Mouse (Mus musculus): ENCODE results near the gene Clec2d. TPM values are rescaled to one million over a fixed set of nuclear protein-coding genes. Genes with fewer than 3 reads are reported as not detected.

Gene Clec2d
- polyA plus RNA-seq, 1 experiment from 2014 or later, result not detected

- WGBS, result 70% methylated on average over 9 of the region's 9 CpGs
- Histone ChIP-seq H3K9ac (no peak overlapping the region), H3K4me2 (replicated peaks) (no peak overlapping the region), H3K27me3 (no peaks in the 10 kb centered on the region), H3K27ac (no peak overlapping the region), H3K4me1 (peaks cover 9% of the 10 kb centered on the region; the same call in 1 of the 2 replicates), H3K9me3 (no peaks in the 10 kb centered on the region), H3K36me3 (no peaks in the 10 kb centered on the region), H3K4me3 (no peak overlapping the region)
- ATAC-seq (ENCODE audit: low FRiP score, low read depth), result no peak
Observed at GRCm38 (mm10) chr6:129232842-129233205, 52.4 kb downstream of the Clec2d start.

DNA sequence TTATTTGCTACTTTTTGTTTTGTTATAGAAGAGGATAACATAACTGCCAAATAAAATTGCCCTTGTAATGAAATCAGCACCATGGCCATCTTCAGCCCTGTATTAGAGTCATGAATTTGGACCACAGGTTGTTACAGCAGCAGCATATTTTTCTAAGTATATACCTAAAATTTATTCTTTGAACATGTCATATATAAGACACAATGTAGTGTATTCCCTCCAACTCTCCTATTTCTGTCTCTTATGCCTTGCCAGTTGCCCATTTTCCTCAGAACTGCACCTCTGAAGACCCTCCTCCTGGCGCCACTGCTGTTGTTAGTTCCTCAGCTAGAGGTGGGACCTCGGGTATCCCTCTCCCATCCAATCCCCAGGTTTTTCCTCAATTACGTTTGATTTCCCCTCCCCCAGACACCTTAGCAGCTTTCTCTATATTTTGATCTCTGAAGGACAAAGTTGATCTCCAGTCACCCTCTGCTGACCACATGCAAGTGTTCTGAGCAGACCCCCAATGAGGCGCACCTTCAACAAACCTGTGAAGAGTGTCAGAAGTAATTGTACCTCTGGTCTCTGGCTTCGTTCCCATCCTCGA is 53.0 kb downstream of the Clec2d start:
- Histone ChIP-seq H3K9ac (no peak overlapping the region), H3K4me1 (peaks cover 9% of the 10 kb centered on the region; the same call in 1 of the 2 replicates), H3K4me3 (no peak overlapping the region), H3K36me3 (no peaks in the 10 kb centered on the region), H3K4me2 (replicated peaks) (no peak overlapping the region), H3K27me3 (no peaks in the 10 kb centered on the region), H3K9me3 (no peaks in the 10 kb centered on the region), H3K27ac (no peak overlapping the region)
- no peak for ATAC-seq (ENCODE audit: low FRiP score, low read depth)
- 80% methylated on average over 6 of the region's 6 CpGs for WGBS

DNA sequence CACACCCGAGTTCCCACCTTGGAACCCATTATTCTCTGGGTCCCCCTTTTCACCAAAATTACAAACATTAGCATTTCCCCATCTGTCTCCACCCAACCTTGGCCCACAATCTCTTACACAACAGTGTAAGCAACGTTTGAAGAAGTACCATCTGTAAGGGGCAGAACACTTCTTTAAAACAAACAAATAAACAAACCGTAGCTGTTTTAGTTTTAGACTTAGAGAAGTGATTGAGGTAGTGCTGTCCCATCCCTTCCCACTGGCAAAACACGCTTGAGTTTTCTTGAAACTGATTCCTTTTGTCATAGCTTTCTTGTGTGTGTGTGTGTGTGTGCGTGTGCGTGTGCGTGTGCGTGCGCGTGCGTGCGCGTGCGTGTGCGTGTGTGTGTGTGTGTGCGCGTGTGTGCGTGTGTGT is 53.5 kb downstream of the Clec2d start:
- ATAC-seq (ENCODE audit: low FRiP score, low read depth), result no peak
- Histone ChIP-seq H3K9me3 (no peaks in the 10 kb centered on the region), H3K36me3 (no peaks in the 10 kb centered on the region), H3K9ac (no peak overlapping the region), H3K4me1 (peaks cover 9% of the 10 kb centered on the region; the same call in 1 of the 2 replicates), H3K27me3 (no peaks in the 10 kb centered on the region), H3K27ac (no peak overlapping the region), H3K4me2 (replicated peaks) (no peak overlapping the region), H3K4me3 (no peak overlapping the region)
- WGBS, result 81% methylated on average over 17 of the region's 18 CpGs

DNA sequence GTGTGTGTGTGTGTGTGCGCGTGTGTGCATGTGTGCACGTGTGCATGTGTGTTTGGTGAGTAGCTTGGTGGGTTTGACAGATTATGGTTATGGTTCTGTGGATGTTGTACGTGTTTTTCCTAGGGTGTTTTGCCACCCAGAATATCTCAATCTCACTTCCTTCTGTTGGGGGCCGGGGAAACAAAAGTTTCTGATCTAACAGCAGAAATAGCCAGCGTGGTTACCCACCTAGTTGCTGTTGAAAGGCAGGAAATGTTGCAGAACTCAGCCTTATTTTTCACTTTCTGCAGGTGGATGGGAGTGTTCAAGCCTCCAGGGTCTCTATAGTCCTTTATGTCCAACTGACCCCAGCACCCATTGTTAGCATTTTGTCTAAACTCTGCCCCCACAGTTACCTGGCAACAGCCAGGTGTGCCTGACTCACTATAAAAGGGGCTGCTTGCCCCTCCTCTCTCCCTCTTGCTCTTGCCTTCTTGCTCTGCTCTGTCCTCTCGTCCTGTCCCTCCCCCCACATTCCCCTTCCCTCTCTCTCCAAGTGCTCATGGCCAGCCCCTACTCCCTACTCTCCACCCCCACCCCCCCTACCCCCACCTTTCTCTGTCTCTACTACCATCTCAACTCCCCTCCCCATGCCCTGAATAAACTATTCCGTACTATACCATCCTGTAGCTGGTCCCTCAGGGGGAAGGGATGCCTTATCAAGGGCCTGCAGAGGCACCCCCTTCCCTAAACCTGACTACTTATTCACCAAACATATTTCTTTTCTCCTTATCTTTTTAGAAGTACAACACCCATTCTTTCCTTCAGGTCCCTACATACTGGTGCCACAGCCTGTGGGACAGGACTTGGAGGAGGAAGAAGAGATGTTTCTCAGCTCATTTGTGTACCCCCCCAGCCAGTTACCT is 54.3 kb downstream of the Clec2d start:
- Histone ChIP-seq H3K27me3 (no peaks in the 10 kb centered on the region), H3K9me3 (no peaks in the 10 kb centered on the region), H3K27ac (no peak overlapping the region), H3K4me2 (replicated peaks) (no peak overlapping the region), H3K4me1 (peaks cover 9% of the 10 kb centered on the region; the same call in 1 of the 2 replicates), H3K9ac (no peak overlapping the region), H3K36me3 (no peaks in the 10 kb centered on the region), H3K4me3 (no peak overlapping the region)
- 71% methylated on average over 8 of the region's 8 CpGs for WGBS
- no peak for ATAC-seq (ENCODE audit: low FRiP score, low read depth)

DNA sequence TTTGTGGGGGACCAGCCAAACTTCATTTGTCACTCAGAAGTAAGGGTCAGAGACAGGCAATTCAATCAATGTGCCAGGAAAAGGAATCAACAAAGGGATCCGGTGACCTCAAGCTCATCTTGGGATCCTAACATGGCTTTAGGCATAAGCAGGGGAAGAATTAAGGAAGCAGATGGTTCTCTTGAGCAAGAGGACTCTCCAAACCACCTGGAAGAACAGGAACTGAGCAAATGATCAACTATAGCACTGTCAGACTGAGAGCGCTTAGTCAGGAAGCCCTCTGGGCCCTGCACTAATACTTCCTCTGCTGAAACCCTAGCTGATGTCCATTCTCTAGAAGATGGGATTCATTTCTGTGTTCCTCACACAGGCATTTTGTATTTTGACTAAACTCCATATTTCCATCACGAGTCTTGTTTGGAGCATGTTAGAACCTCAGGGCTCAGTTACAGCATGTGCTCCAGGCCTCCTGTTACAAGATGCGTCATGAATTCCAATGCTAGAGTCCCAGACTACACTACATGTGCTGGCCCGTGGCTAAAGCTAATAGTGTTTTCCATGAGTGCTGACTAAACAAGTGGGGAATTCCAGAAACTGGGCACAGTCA is 55.5 kb downstream of the Clec2d start:
- H3K4me1 ChIP-seq, result no peaks in the 10 kb centered on the region
- 77% methylated on average over 5 of the region's 5 CpGs for WGBS
- no peaks in the 10 kb centered on the region for H3K9me3 ChIP-seq
- ATAC-seq (ENCODE audit: low FRiP score, low read depth), result no peak
- H3K27me3 ChIP-seq, result no peaks in the 10 kb centered on the region
- H3K9ac ChIP-seq, result no peak overlapping the region
- H3K36me3 ChIP-seq, result no peaks in the 10 kb centered on the region
- H3K4me3 ChIP-seq, result no peak overlapping the region
- H3K27ac ChIP-seq, result no peak overlapping the region
- no peak overlapping the region for H3K4me2 ChIP-seq (replicated peaks)

Small RNA genes lying within 50 kb of the gene (microRNA-seq; reads per million reads assigned to microRNA genes)
- not detected for gene Gm27514

Other genes starting within 250 kb of the Clec2d start
- gene Clec2g, start 246.2 kb upstream of the Clec2d start, polyA plus RNA-seq (2015; fragmentation: Nextera tagmentation; extraction: Ambion mirVana), result not detected in 2 replicates
- gene Klrb1f, start 134.7 kb upstream of the Clec2d start, polyA plus RNA-seq (2015; fragmentation: Nextera tagmentation; extraction: Ambion mirVana), result 0.19 TPM in 1 of 2 replicates, not detected in the other
- not detected in 2 replicates for gene Clec2e, start 79.7 kb upstream of the Clec2d start, polyA plus RNA-seq (2015; fragmentation: Nextera tagmentation; extraction: Ambion mirVana)
- 0.08 and 0.11 TPM in 2 replicates for gene Cd69, start 94.8 kb downstream of the Clec2d start, polyA plus RNA-seq (2015; fragmentation: Nextera tagmentation; extraction: Ambion mirVana)
- gene 4922502D21Rik, start 151.2 kb downstream of the Clec2d start, polyA plus RNA-seq (2015; fragmentation: Nextera tagmentation; extraction: Ambion mirVana), result not detected in 2 replicates
- 0.95 and 1.0 TPM in 2 replicates for gene Clec12a, start 162.1 kb downstream of the Clec2d start, polyA plus RNA-seq (2015; fragmentation: Nextera tagmentation; extraction: Ambion mirVana)
- 0.09 and 0.14 TPM in 2 replicates for gene Clec12b, start 205.3 kb downstream of the Clec2d start, polyA plus RNA-seq (2015; fragmentation: Nextera tagmentation; extraction: Ambion mirVana)
- gene Clec1b, start 216.7 kb downstream of the Clec2d start, polyA plus RNA-seq (2015; fragmentation: Nextera tagmentation; extraction: Ambion mirVana), result 1.6 and 2.1 TPM in 2 replicates
- 0.13 and 0.22 TPM in 2 replicates for gene Clec9a, start 228.2 kb downstream of the Clec2d start, polyA plus RNA-seq (2015; fragmentation: Nextera tagmentation; extraction: Ambion mirVana)

All from limb, embryonic 13.5 days (tissue).